Mouse (Mus musculus) intestine, embryonic 14.5 days (tissue): ENCODE measurements at regions not wholly inside any gene's neighbourhood (a gene's known extent, or its start where the extent isn't known, plus 50 kb on each side); places are given as distances from the start of the nearest gene placed in this dataset.
"Not testable (repeated sequence)": the region's sequence is repeated elsewhere in the genome, so short reads cannot be mapped to it uniquely, and the experiment has no call there.

Experiments
- ATAC-seq: fragments of 200-750 bp; cut with Nextera tagmentation; replicated peaks from 2 replicates; pipeline ENCODE4 v1.8.0; 2017; ENCODE audit warnings: low read depth, moderate number of reproducible peaks, moderate TSS enrichment, moderate library complexity; ENCODE audit not compliant: low FRiP score, low TSS enrichment
- DNase-seq: peaks from one replicate; pipeline ENCODE4 v3.0.0-alpha.2; 2018; ENCODE audit warnings: low spot score
- H3K27ac ChIP-seq: fragments of 300-500 bp; sonication (generic); 2 replicates; pipeline ENCODE4 v1.5.1; 2014; ENCODE audit warnings: low read depth, mild to moderate bottlenecking, control low read depth
- H3K27me3 ChIP-seq: fragments of 300-500 bp; sonication (generic); replicated peaks from 2 replicates; pipeline ENCODE4 v1.6.1; 2014; ENCODE audit warnings: low read length, control low read depth; ENCODE audit not compliant: control insufficient read depth, insufficient read depth
- H3K36me3 ChIP-seq: fragments of 300-500 bp; sonication (generic); 2 replicates; pipeline ENCODE4 v1.6.1; 2014; ENCODE audit warnings: low read length, control low read depth; ENCODE audit not compliant: control insufficient read depth, insufficient read depth
- H3K4me1 ChIP-seq: fragments of 300-500 bp; sonication (generic); replicated peaks from 2 replicates; pipeline ENCODE4 v1.6.1; 2014; ENCODE audit warnings: low read length, control low read depth, mixed read lengths; ENCODE audit not compliant: control insufficient read depth, insufficient read depth
- H3K4me2 ChIP-seq: fragments of 300-500 bp; sonication (generic); 2 replicates; pipeline ENCODE4 v1.6.1; 2014; ENCODE audit warnings: low read length
- H3K4me3 ChIP-seq: fragments of 300-500 bp; sonication (generic); 2 replicates; pipeline ENCODE4 v1.5.1; 2014; ENCODE audit warnings: low read depth, low read length, control low read depth, mixed read lengths
- H3K9ac ChIP-seq: fragments of 300-500 bp; sonication (generic); 2 replicates; pipeline ENCODE4 v1.6.1; 2014; ENCODE audit warnings: mild to moderate bottlenecking, low read length
- H3K9me3 ChIP-seq: fragments of 300-500 bp; sonication (generic); 2 replicates; pipeline ENCODE4 v1.6.1; 2016; ENCODE audit warnings: low read length, control low read depth; ENCODE audit not compliant: control insufficient read depth
- WGBS: fragments of 180-500 bp; shearing (Covaris S2); extraction: QIAGEN DNeasy Blood & Tissue Kit; methylation state at CpG from one replicate; pipeline ENCODE4 v1.1.7; 2014; 5-methylcytosine and 5-hydroxymethylcytosine counted together

DNA sequence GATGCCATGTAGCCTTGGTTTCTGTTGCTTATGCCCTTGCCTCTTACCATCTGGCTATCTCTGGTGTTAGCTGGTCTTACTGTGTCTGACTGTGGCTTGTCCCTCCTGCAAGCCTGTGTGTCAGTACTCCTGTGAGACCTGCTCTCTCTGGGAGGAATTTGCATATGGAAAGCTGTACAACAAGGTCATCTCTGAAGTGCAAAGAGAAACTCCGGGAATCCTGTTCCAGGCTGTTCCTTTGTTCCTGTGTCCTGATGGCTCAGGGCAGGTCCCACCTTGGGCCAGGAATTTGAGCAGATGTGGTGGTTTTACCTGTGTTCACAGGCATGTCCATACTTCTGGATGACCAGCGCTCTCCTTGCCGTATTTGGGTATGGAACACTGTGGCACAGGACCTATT lies 218.6 kb upstream of the Nsun6 start:
- Histone ChIP-seq H3K4me1 (no peaks in the 10 kb centered on the region), H3K27me3 (no peaks in the 10 kb centered on the region), H3K36me3 (no peaks in the 10 kb centered on the region), H3K27ac (no peak overlapping the region), H3K4me2 (no peak overlapping the region), H3K9ac (no peak overlapping the region), H3K9me3 (no peaks in the 10 kb centered on the region), H3K4me3 (no peak overlapping the region)
- ATAC-seq (no peak), DNase-seq (no peak)
- 91% methylated on average over 3 of the region's 3 CpGs for WGBS

DNA sequence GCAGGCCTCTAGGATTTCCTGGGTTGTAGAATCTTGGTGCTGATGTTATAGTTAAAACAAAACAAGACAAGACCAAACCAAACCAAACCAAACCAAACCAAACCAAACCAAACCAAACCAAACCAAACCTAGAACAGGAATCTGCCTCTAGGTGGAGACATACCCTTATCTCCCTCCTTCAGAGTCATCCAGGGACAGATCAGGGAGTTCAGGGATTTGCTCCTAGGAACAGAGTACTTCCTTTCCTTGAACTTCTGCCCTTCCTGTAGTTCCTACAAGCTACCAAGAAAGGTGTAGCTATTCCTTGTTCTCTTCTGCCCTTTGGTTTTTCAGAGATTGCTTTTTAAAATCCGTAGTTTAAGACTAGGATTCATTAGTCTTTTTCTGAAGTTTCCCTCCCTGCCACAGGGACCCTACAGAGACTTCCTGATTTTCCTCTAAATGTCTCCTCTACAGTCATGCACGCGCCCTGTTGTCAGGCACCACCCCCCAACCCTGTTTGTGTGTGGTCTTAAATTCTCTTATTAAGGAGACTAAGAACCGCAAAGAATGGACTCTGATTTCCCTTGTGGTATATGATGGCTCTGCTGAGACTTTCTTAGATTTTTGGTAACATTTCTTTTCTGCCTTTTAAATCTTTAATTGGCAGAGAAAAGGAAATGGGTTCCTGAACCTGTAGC lies 205.8 kb upstream of the Nsun6 start:
- no peak overlapping the region for H3K27ac ChIP-seq
- no peaks in the 10 kb centered on the region for H3K4me1 ChIP-seq
- no peaks in the 10 kb centered on the region for H3K36me3 ChIP-seq
- DNase-seq (no peak), ATAC-seq (no peak)
- H3K4me2 ChIP-seq, result no peak overlapping the region
- H3K9ac ChIP-seq, result no peak overlapping the region
- no peaks in the 10 kb centered on the region for H3K27me3 ChIP-seq
- WGBS, result 34% methylated on average over 4 of the region's 4 CpGs
- no peak overlapping the region for H3K4me3 ChIP-seq
- H3K9me3 ChIP-seq, result no peaks in the 10 kb centered on the region

DNA sequence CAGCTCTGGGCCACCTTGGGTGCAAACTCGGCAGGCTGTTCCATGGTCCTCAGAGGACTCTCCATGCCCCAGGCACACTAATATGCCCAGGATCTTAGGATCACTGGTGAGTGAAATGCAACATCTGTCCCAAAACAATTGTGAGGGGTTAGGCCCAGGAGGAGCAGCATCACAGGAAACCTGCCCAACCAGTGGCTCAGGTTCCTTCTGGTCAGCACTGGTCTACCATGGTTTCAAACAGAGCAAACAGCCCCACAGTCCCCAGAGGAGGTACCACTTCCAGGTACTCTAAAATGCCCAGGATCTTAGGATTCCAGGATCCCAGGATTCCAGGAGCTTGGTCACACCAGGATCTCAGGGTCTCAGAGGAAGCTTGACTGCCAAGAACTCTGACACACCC lies 187.4 kb upstream of the Nsun6 start:
- not testable (repeated sequence) for DNase-seq, H3K9me3 ChIP-seq, H3K4me3 ChIP-seq, H3K9ac ChIP-seq, H3K27me3 ChIP-seq, H3K27ac ChIP-seq, H3K4me2 ChIP-seq, H3K4me1 ChIP-seq, ATAC-seq, H3K36me3 ChIP-seq
- WGBS, result 89% methylated on average over 1 of the region's 1 CpGs

DNA sequence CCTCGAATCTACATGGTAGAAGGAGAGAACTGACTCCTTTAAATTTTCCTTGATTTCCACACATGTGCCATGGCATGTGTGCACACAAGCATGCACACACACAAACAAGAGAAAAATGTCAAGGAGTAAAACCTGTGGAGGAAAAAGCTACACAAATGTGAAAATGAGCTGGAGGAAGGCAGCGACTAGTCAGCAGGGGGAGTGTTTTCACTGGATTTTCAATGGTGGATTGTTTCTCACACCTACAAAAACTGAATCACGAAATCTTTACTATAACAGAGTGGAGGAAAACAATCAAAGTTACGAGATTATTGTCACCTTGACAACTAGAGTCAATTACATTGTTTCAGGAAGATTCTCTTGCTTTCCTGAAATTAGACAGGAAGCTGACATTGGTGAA lies 167.0 kb upstream of the Nsun6 start:
- Histone ChIP-seq H3K27me3 (no peaks in the 10 kb centered on the region), H3K27ac (no peak overlapping the region), H3K4me1 (no peaks in the 10 kb centered on the region), H3K4me3 (no peak overlapping the region), H3K36me3 (no peaks in the 10 kb centered on the region), H3K9me3 (no peaks in the 10 kb centered on the region), H3K9ac (no peak overlapping the region), H3K4me2 (no peak overlapping the region)
- WGBS, result 48% methylated on average over 4 of the region's 4 CpGs
- no peak for DNase-seq
- no peak for ATAC-seq

DNA sequence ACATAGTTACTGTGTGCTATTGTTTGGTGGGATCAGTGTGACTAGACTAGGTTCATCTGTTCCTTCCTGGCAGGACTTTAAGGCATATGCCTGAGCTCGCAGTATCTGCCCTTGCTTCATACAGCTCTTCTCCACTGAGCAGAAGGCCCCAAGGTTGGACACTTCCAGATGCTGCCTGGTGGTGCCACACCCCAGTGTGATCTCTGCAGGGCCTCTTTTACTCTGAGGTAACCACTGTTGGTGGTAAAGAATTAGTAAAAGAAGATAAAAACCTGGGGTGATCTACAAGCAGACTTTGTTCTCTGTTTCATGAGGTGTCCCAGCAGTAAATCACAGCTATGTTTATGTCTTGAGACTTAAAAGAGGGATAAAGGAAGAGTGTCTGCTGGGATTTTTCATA lies 133.2 kb upstream of the Nsun6 start:
- H3K4me2 ChIP-seq, result no peak overlapping the region
- no peak overlapping the region for H3K27ac ChIP-seq
- no peaks in the 10 kb centered on the region for H3K4me1 ChIP-seq
- no peak for DNase-seq
- H3K27me3 ChIP-seq, result no peaks in the 10 kb centered on the region
- no peaks in the 10 kb centered on the region for H3K36me3 ChIP-seq
- no peak for ATAC-seq
- no peak overlapping the region for H3K9ac ChIP-seq
- 72% methylated on average over 1 of the region's 1 CpGs for WGBS
- H3K9me3 ChIP-seq, result no peaks in the 10 kb centered on the region
- no peak overlapping the region for H3K4me3 ChIP-seq

DNA sequence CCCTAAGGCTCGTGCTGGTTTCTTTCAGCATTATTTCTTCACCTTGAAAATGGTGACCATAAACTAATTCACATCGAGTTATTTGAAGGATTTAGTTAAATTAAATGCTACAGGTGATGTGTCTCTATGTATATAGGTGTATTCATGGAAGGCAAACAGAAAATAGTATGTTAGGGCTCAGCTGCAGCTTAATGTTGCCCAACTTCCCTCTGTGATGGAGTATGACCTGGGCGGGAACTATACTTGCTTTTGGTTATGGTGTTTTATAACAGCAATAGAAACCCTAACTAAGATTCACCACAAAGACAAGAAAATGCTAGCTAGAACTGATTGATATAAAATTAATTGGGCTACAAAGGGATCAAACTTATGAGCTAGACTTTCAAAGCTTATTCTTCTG lies 126.1 kb upstream of the Nsun6 start:
- Histone ChIP-seq H3K27me3 (no peaks in the 10 kb centered on the region), H3K4me1 (no peaks in the 10 kb centered on the region), H3K27ac (no peak overlapping the region), H3K4me3 (no peak overlapping the region), H3K4me2 (no peak overlapping the region), H3K9me3 (no peaks in the 10 kb centered on the region), H3K9ac (no peak overlapping the region), H3K36me3 (no peaks in the 10 kb centered on the region)
- ATAC-seq (no peak), DNase-seq (no peak)
- WGBS, result 82% methylated on average over 3 of the region's 3 CpGs

DNA sequence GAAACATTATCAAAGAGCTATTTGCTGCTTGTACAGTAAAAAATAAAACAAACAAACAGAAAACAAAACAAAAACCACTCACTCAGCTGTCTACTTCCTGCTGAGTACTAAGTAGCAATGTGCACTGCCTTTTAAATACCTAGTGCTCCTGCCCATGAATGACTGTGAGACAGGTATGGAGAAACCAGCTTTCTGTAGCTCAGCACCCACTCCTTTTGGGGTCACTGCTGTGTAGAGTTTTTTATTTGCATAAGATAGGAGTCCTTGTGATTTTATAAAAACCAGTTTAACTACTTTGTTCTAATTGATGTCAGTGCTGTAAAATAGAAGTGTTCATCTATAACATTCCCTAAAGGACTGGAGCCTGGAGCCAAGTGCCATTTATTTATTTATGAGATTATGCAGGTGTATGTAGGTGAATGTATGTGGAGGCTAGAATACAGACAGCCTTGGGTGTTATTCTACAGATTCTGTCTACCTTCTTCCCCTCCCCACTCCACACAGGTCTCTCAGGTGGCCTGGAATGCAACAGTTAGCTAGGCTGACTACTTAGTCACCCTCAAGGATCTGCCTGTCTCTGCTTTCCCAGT lies 111.7 kb upstream of the Nsun6 start:
- Histone ChIP-seq H3K4me1 (no peaks in the 10 kb centered on the region), H3K27ac (no peak overlapping the region)
- ATAC-seq, result peak; percentile 72; the same call in 1 of the 2 replicates

DNA sequence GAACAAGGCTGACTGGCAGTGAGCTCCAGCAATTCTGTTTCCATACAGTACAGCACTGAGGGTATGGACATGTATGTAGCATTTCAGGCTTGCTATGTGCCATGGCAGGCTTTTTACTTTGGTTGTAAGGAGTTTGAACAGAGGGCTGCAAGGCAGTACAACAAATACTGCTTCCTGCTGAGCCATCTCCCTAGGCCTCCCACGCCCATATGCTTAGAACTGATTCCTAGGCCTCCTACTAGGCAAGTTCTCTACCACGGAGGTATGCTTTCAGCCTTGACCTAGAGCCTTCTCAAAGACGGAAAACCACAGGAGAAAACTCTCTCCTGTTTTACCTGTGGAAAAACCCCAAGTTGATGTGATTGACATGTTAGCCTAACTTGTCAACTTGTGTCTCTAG lies 111.0 kb upstream of the Nsun6 start:
- Histone ChIP-seq H3K36me3 (no peaks in the 10 kb centered on the region), H3K4me2 (no peak overlapping the region), H3K27me3 (no peaks in the 10 kb centered on the region), H3K27ac (no peak overlapping the region), H3K4me1 (no peaks in the 10 kb centered on the region), H3K9me3 (no peaks in the 10 kb centered on the region), H3K4me3 (no peak overlapping the region), H3K9ac (no peak overlapping the region)
- ATAC-seq (no peak), DNase-seq (no peak)
- 58% methylated on average over 3 of the region's 3 CpGs for WGBS

More for the DNA sequence above, 111.7 kb upstream of the Nsun6 start:
- Histone ChIP-seq H3K4me3 (no peak overlapping the region), H3K4me2 (no peak overlapping the region), H3K9me3 (no peaks in the 10 kb centered on the region), H3K9ac (no peak overlapping the region), H3K36me3 (no peaks in the 10 kb centered on the region), H3K27me3 (no peaks in the 10 kb centered on the region)
- DNase-seq, result no peak

DNA sequence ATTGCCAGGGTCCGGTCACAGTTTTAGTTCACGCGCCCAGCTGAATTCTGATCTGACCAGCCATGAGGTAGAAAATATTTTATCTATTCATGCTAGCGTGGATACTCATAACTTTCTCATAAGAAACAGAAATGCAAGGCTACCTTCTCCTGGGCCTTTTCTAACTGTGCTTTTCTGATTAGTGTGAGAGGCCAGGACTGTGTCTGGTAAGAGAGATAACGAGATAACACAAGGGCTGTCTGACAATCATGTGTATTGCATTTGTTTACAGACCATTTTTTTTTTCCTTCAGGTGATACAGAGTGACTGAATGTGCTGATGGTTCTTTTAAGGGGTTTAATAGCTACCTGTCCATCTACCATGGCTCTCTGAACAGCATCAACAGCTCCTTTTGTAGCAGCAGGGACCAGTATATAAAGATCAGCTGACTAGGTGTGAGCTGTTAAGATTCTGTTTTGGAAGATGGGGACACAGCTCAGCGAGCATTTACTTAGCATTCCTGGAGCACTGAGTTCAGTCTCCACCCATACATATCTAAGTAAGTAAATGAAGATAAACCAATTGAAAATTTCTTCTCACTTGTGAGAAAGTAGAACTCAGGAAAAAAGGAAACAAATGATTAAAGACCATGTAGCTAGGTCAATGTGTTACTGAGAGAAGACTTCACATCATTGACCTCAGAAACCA lies 109.0 kb upstream of the Nsun6 start:
- DNase-seq (no peak), ATAC-seq (no peak)
- no peaks in the 10 kb centered on the region for H3K9me3 ChIP-seq
- H3K36me3 ChIP-seq, result no peaks in the 10 kb centered on the region
- no peaks in the 10 kb centered on the region for H3K4me1 ChIP-seq
- no peak overlapping the region for H3K4me3 ChIP-seq
- H3K4me2 ChIP-seq, result no peak overlapping the region
- H3K27me3 ChIP-seq, result no peaks in the 10 kb centered on the region
- H3K9ac ChIP-seq, result no peak overlapping the region
- 85% methylated on average over 6 of the region's 6 CpGs for WGBS
- H3K27ac ChIP-seq, result no peak overlapping the region
